Mouse (Mus musculus) urinary bladder, postnatal 36 days (tissue): ENCODE results near the gene Olfr1302.

Experiments
- DNase-seq, 2 experiments: peaks; one replicate each; pipeline ENCODE4 v3.0.0; 2022; ENCODE audit warnings: low spot score in 2 of 2, mixed read lengths in 1 of 2

The Olfr1302 gene

DNA sequence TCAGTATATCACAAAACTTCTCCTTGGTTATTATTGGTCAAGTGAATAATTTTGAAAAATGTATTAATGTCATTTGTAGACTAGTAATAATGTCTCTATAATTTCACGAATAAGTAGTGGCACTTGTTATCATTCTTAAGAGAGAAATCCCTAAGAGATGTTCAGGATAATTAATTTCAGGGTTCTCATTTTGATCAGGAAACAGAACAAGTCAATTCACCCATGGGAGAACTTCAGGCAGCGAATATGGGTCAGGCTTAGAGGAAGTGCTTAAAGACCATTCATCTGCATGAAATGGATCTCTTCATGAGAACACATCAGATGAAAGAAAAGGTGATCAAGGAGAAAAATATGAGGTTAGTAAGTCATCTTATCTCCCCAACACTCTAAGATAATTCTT, at the start of gene Olfr1302:
Gene Olfr1302, plus strand, starts transcription at position 301 of the 400 bp plus-strand sequence.
- no peak for DNase-seq

DNA sequence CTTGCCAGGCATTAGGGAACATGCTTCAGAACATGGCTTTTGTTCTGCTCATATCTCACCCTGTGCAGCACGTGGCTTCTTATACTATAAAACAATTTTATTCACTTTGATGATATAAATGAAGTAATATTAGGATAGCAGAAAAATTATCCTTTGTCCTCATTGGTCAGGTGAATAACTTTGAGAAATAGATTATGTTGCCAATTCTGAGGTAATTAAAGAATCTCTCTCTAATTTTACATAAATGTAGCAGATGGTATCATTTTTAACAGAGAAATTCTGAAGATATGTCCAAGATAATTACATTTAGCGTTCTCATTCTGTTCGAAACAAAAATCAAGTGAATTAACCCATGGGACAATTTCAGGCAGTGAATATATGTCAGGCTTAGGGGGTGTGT, 26.5 kb upstream of the Olfr1302 start, which contains the start of gene Olfr1301:
Gene Olfr1301, plus strand, starts transcription at position 301 of the 400 bp plus-strand sequence.
- DNase-seq: no peak

DNA sequence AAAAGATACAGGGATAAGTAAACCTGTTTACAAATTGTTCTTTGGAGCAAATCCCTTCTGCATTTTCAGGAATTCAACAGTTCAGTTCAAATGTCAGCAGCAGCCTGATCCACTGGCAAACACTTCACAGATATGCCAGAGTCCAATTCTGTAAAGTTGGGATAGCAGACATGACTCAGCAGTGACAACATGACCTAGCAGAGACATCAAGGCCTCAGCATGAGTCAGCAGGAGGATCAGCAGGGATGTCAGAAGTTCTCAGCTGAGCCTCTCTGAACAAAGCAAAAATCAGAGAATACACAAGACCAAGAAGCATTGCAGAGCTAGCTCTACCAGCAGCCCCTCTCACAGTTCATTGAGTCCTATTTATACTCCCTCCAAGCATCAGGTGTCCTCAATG, 35.7 kb downstream of the Olfr1302 start:
- no peak for DNase-seq

DNA sequence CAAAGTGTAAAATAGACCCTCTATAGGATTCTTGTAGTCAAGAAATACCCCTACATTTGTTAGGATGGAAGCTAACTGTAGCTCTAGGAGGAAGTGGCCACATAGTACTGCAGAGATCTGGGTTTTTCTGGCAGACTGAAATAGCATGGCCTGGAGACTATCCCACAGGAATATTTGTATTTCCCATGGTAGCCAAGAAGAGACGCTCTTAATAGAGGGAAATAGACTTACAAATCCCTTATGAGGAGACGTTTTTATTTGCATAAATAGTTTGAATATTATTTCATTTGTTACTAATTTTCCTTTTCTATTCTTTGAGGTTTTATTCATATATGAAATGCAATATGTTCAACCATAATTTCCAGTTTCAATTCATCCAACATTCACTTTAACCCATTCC, 43.0 kb downstream of the Olfr1302 start, which contains the start of gene Olfr1303:
Gene Olfr1303, minus strand, starts transcription at position 101 of the 400 bp plus-strand sequence.
- no peak for DNase-seq
